Mouse (Mus musculus) frontal cortex, adult 2 months (tissue): ENCODE measurements around the gene Grid1. TPM values are rescaled to one million over a fixed set of nuclear protein-coding genes. Genes with fewer than 3 reads are reported as not detected.

Experiments used
- DNase-seq, 2 experiments: peaks; one replicate each; pipeline ENCODE4 v3.0.0; 2022; ENCODE audit warnings: low spot score in 1 of 2; ENCODE audit errors: extremely low spot score in 1 of 2
- polyA plus RNA-seq: library from polyadenylated mRNA; depleted of rRNA; stranded (reverse); fragments of >200 nt; gene quantifications from 2 replicates; pipeline ENCODE4 v1.2.3, GENCODE M21; 2012

Grid1 gene
- polyA plus RNA-seq, 1 experiment = 19.4 TPM

- DNase-seq = peak in 1 of 2 experiments; percentile 63
Observed at GRCm38 (mm10) chr14:34972930-34973329, 153.0 kb downstream of the Grid1 start.

DNA sequence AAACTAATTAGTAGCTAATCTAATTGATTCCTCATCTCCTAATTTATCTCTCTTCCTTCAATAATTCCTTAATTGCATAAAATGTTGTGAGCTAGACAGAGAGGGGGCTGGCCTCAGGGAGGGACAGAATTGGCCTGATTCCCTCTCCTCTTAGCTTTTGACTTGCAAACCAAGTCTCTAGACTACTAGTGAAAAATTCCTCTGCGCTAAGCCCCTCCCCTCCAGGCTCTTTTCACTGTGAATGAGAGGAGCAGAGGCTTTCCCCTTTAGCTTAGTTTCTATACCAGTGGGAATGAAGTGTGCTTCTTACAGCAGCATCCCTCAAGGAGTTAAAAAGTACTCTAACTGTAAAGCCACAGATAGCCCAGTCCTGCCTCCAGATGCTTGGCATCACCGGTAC lies 160.8 kb downstream of the Grid1 start:
- DNase-seq = no peak

- DNase-seq = no peak
Observed at GRCm38 (mm10) chr14:34989131-34989530, 169.2 kb downstream of the Grid1 start.

DNA sequence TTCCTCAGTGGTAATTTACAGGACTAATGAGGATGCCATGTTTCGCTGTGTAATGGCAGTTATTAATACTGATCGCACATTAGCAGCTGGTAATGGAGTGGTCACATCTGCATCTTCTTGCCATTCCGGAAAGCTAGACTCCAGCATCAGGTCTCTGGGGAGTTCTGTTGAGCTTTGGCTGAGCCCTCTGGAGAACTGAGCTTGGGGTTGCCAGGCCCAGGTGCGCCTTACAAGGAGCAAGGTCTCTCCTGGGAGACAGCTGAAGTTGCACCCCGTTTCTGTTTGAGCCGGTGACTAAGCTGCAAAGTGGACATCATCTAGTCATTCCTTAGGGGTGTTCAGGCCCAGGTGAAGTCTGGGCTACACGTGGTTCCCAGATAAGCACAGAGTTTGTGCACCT lies 186.8 kb downstream of the Grid1 start:
- DNase-seq = no peak

DNA sequence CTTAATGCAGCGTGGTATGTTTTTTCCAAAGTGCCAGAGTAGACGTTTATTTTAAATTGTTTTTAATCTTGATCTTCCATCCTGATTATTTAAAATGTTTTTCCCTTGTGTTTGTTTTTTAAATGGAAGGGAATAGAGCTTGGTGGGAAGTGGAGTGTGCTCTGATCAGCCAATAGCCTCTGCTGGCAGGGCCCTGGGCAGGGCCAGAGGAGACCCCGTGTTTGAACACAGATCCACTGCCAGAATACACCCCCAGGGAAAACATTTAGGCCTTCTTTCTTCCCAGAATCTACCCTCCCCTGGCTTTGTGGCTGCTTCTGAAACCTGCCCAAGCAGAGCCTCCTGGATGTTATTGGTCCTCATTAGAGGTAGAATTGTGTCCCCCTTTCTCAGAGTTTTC lies 188.8 kb downstream of the Grid1 start:
- DNase-seq = no peak

DNA sequence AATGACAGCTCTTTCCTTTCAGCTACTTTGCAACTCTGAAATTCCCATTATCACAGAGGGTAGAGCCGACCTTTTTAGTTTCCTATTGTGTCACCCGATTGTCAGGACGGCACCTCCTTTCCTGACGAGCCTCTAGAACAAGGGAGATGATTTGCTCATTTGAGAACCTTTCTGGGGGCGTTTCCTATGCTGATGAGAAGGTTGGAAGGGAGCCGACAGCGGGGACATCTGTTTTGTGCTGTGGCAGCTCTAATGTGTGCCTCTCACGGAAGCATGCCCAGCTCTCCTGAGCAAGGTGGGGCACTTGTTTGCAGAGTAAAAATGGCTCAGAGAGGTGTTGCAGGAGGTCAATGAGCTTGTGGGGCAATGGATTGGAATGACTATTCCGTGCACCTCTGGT lies 189.2 kb downstream of the Grid1 start:
- DNase-seq = peak in 1 of 2 experiments; percentile 10

DNA sequence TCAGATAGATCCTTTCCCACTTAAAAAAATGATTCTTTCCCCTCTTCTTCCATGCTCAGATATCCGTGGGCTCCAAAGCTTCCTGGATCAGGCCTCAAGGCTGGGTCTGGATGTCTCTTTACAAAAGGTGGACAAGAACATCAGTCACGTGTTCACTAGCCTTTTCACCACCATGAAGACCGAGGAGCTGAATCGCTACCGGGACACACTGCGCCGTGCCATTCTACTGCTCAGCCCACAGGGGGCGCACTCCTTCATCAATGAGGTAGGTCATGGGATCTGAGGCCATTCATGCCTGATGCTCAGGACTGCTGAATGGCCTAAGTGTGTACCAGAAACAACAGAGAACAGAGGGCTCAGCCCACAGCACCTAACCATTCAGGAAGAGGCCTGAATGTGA lies 206.8 kb downstream of the Grid1 start:
- no peak for DNase-seq

DNA sequence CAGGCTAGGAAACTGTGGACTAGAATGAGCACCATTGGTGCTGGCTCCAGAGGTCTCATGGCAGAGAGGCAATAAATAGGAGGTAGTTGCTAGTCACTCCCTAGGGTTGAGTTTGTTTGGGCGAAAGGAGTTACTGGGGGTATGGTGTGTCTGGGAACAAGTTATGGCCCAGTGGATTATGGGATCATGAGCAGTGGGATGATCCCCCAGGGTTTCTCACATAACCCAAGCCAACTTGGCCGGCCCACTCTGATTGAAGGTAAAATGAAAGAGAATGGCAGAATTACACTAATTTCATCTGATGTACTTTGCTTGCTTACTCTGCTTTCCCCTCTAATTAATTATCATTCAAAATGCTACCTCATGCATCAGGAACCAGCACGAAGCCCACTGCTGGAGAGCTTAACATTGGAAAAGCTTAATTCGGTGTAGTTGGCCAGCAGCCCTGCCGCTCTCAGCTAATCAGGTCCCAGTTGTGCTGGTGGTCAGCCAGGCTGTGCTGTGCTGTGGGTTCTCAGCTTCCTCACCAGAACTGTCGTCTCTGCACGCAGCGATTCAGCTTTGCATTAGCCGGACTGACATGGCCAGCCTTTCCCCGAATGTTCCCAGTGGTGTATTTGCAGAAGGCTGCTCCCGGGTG lies 207.7 kb downstream of the Grid1 start:
- no peak for DNase-seq

DNA sequence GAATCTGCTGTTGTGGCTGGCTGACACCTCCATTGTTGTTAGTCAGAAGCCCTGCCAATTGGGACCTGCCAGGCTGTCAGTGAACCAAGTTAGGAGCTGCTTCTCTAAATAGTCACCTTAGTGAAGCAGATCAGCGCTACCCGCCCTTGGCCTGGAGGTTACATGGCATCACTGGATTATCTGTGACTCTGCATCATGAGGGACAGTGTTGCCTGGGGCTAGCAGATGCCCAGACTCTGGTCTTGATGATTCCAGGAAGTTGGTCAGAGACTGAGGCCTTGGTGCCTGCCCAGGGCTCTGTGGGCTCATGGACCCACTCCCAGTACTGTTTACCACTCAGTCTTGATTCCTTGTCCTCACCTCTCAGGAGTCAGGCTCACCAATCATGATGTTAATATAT lies 209.7 kb downstream of the Grid1 start:
- DNase-seq = no peak

DNA sequence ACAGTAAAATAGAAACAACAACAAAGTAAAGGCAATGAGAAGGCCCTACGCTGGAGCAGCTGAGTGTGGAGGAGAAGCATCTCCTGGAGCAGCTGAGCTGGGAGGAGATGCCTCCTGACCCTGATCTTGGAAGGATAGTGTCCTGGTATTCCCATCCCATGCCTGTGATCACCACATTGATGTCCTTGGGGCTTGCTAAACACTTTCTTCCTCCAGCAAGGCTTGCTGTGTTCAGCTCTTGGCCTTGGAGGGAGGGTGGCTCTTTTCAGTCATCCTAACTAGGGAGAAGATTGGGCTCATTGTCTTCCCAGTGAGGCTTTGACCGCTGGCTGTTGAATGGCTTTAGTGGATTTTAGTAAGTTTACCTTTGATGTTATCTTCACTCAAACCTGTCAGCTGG lies 210.4 kb downstream of the Grid1 start:
- no peak for DNase-seq

DNA sequence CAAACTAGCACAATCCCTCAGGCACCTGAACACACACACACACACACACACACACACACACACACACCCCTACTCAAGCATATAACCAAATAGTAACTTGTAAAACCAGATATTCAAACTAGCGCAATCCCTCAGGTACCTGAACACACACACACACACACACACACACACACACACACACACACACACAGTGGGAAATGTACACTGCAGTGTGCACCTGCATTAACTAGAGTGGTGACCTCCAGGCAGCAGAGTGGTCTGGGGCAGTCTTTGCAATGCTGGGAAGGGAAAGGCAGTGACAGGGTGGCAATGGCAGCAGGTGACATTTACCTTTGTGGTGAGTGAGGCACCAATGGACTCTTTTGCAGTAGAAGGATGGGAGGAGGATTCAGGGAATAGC lies 212.4 kb downstream of the Grid1 start:
- no peak for DNase-seq

DNA sequence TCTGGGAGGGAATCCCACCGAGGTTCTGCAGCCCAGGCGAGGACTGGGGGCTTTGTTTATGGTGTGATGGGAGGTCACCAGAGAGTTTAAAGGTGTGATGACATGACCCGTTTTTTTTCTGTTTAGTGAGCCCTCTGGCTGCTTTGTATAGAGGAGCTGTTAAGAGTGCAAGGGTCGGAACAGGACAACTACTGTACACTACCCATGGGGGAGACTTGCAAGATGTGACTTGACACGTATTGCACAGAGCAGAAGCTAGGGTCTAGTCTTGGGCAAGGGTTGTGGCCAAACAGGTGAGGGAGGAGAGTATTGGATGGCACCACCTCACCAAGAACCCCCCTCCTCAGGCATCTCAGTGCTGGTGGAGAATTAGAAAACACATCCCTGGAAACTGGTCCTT lies 224.4 kb downstream of the Grid1 start:
- no peak for DNase-seq

DNA sequence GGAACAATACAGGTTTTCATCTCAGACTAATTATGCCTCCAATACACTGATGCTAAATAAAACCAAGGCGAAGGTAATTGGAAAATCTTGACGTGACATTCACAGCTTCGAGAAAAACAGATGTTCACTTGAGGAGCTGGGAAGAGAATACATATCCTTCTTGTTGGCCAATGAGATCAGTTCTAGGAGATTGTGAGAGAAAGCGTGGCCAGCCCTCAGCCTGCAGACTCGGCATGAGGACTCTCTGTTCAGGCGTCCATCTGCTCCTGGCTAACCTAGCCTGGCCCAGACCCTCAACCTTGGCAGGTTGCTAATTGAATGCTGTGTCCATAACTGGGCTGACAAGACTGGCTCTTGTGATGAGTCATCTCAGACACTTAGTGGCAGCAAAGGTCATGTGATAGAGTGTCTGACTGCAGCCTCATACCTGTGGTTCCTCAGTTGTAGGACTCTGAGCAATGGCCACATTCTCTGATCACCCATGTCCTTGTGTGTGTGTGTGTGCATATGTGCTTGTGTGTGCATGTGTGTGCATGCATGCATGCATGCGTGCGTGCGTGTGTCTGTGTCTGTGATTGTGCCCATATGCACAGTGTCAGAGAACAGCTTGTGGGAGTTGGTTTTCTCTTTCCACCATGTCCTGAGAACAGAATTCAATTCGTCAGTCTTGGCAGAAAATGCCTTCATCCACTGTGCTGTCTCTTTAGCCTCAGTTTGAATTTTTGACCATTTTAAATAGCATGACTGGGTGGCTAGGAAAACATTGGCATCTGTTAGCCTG lies 225.2 kb downstream of the Grid1 start:
- DNase-seq = peak; percentile 29 to 41

GRCm38 (mm10) chr14:35049231-35049630 lies 229.3 kb downstream of the Grid1 start:
- peak in 1 of 2 experiments; percentile 23 for DNase-seq

DNA sequence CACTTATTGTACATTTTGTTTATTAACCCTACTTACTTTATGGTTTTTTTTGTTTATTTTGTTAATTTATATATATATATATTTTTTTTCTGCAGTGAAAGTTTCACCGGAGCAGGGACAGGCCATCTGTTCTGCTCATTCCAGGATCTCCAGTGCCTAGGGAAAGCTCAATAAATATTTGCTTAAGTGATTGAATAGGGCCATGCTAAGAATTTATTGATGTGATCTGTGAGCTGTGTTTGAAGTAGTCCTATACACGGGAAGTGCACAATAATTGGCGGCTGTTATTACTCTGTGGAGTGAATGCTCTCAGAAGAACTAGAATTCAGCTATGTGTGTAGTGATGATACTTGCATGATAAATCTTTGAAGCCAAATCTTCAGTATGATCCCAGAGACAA lies 234.2 kb downstream of the Grid1 start:
- no peak for DNase-seq

DNA sequence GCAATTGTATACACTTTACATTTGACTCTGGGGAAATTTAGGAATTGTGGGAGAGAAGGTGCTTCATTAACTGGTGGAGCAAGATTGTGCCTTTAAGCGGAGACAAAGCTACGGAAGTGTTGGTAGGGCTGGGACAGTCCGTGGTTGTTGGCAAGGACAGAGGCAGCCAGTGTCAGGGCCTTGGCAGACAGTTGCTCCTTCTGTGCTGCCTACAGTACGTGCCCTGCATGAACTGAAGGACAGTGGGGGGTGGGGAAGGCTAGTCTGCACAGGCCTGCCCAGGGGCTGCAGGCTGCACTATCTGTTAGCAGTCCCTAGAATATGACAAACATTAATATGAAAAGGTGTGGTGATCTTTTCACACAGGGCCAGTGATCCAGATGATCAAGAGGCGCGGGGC lies 254.7 kb downstream of the Grid1 start:
- peak; percentile 44 to 70 for DNase-seq

- no peak for DNase-seq
Observed at GRCm38 (mm10) chr14:35079954-35080353, 260.0 kb downstream of the Grid1 start.

DNA sequence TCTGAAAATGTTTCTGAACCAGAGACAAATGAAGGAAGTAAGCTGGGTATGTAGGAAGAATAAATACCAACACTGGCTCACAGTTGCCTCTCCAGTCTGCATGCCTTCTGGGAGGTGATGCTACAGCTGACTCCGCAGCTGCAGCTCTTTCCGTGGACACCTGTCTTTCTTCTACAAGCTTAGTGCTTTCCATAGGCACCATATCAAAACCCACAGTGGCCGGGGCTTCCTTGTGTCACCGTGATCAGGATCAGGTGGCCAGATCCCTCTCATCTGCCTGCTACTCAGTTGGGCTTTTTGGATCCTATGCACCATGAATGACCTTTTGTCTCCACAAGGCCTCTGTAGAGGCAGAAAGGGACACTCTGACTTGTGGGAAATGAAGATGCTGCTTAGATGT lies 272.7 kb downstream of the Grid1 start:
- DNase-seq = no peak

- DNase-seq = no peak
Observed at GRCm38 (mm10) chr14:35093561-35094186, 273.8 kb downstream of the Grid1 start.

DNA sequence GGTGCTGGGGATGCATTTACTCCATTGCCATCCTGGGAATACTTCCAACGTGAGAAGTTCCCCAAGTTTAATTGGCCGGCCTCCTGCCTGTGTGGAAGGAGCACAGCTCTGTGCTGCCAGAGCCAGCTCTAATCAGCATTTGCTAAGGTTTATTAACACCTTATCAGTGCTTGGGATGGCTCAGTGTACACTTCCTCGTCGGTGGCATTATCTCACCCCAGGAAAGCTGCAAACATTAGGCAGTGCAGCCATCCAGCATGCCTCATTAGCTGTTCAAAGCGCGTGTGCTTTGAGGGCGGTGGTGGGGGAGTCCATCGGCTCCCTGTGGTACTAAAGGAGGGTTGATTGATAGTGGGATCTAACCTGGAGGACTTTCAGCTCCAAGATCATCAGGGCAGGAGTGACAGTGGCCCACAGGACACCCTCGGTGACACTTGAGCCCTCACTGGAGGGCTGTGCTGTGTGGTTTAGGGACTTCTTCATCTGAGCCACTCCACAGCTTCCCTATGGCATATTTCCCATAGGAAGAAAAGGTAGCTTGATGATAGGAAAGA lies 275.7 kb downstream of the Grid1 start:
- no peak for DNase-seq

- no peak for DNase-seq
Observed at GRCm38 (mm10) chr14:35096085-35096484, 276.2 kb downstream of the Grid1 start.

DNA sequence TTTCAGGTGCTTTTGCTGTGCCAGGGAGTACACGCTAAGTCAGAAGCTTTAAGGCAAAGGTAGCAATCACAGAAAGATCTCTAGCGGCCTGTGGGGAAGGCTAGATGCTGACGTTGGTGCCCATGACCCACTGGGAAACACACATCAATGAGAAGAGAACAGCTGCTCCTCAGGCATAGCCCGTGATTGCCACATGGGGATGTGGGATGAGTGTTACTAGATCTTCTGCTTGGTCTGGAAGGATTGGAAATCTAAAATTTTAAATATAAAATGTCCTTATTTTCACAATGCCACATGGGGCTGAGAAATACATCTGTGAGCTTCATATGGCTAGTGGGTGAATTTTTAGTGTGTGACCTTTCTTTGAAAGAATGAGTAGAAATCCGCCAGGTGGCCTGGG lies 277.3 kb downstream of the Grid1 start:
- peak; percentile 15 to 31 for DNase-seq
